Mouse (Mus musculus) neural tube, postnatal 0 days (tissue): ENCODE data around the gene Tbcd. TPM values are rescaled to one million over a fixed set of nuclear protein-coding genes. Genes with fewer than 3 reads are reported as not detected.

ENCODE experiments used
- polyA plus RNA-seq: library from polyadenylated mRNA; unstranded; fragments of >200 nt; fragmentation: Nextera tagmentation; extraction: Ambion mirVana; gene quantifications from 2 replicates; pipeline ENCODE4 v1.2.1, GENCODE M21; 2015

Gene Tbcd
- polyA plus RNA-seq, result 51.1 and 51.7 TPM in 2 replicates

DNA sequence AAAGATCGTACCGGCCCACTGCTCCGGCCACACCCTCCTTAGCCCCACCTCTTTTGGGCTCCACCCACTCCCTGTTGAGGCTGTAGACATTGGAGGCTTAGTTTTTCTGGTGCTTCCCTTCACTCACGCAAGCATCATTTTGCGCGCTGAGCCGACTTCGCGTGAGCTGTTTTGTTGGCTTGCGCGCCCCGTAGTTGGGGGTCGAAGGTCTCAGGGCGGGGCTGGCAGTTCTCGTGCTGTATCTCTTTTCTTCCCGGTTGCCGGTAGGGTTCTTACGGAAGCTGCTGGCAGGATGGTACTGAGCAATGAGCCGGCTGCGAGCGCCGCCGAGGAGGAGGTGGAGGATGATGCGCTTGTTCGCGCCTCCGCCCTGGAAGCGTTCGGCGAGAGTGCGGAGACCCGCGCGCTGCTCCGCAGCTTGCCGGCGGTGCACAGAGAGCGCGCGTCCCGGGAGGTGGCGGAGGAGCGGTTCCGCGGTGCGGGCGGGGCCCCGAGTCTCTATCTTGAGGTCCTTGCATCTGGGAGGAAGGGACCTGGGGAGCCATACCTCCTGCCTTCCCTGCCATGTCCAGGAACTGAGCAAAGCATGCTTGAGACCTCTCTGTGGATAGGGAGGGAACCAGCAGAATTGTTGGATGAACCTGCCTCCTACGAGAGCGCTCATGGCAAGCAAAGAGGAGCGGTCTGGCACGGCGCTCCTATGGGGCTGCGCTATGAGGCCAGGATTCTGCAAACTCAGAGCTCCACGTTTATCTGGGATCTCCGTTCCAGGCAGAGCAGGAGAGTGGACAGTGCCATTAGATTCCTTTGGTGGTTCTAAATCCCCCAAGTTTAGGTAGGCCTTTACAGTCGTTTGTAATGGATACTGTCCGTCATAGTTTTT is at the start of gene Tbcd:
Gene Tbcd, plus strand, starts transcription at position 197 of the 883 bp plus-strand sequence.

DNA sequence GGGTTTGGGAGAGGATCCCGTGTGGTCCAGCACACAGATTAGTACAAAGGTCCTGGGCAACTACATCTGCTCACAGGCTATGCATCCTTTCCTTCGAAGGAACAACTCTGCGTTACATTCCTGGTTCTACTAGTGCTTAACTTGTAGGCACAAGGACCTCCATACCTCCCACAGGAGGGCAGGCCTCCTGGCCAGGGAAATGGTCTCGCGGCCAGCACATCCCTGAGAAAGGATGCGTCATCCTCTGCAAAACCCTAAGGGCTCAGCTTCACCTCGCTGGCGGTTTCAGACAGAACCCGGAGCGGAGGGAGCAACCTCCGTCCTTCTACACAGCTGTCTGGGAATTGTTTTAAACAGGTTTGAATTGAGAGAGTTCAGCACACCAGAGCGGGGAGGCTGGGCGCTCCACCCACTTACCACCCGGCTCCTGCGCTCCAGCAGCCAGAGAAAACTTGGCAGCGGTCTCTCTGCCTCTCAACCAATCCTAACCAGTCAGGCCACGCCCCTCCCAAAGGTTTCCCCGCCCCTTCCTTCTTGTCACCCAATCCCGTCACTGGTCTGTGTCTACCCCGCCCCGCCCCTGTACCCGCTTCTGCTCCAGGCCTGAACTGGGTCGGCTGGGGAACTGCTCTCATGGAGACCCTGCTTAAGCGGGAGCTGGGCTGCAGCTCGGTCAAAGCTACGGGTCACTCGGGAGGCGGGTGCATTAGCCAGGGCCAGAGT is 30.8 kb upstream of the Tbcd start, which contains the start of gene Fn3krp:
Gene Fn3krp, plus strand, starts transcription at position 572 of the 723 bp plus-strand sequence.

DNA sequence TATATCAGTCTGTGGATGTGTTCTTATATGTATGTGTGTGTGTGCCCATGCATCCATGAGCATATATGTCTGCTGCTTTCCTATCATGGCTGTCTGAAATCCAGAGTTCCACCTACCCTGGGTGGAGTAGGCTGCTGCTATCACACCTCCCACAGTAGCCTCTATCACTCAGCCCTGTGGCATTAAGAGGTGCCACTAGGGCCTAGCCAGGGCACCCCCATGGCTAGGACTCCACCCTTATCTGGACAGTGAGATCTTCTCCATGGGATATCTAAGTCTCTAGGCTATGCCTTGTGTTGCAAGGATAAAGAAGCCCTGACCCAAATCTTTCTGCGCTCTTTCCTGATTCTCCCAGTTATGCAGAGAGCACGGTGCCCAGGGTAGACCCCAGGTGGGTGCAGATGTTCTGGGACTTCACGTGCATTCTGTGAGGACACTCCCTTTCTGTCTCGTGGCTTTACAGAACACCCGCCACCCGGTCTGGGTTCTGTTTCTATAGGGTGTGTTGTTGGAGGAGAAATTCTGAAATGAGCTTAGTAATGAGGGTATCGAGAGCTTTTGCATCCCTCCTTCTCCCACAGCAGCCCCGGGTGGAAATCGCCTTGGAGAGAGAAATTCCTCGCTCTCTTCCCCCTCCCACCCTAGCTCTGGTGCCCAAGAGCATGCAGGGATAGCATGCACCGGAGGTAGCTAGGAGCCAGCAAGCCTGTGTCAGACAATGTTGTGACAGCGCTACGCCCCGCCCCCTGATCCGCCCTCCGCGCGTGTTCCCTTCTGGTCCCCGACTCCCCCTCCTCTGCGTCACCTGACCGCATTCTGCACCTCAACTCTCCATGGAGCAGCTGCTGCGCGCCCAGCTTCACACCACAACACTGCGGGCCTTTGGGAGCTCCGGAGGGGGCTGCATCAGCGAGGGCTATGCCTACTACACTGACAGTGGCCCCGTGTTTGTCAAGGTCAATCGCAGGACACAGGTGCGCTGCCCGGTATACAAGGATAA is 17.3 kb upstream of the Tbcd start, which contains the start of gene Fn3k:
Gene Fn3k, plus strand, starts transcription at position 758 of the 1,000 bp plus-strand sequence.

DNA sequence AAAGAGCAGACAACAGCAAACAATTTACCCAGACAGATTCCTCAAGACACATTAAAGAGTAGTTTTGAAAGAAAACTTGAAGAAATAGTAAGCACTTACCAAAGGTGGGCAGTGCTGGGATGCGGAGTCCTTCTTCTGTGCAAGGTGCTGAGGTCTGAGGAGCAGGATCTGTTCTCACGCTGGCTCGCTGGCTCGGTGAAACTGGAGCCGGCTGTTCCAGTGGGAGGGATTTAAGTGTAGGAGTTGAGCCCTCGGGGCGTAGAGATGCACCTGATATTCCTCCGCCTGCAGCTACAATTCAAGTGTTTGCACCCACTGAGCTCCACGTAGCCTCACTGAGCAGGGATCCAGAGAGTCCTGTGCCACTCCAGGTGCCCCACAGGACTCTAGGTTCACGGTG is 67.4 kb downstream of the Tbcd start, which contains the start of gene Zfp750:
Gene Zfp750, minus strand, starts transcription at position 203 of the 400 bp plus-strand sequence.

Other genes starting within 250 kb of the Tbcd start
- 35.7 and 46.1 TPM in 2 replicates for gene Hexdc, start 247.5 kb upstream of the Tbcd start, polyA plus RNA-seq
- 36.1 and 39.1 TPM in 2 replicates for gene Ogfod3, start 247.2 kb upstream of the Tbcd start, polyA plus RNA-seq
- 24.0 and 25.7 TPM in 2 replicates for gene Cybc1, start 222.6 kb upstream of the Tbcd start, polyA plus RNA-seq
- gene Narf, start 214.7 kb upstream of the Tbcd start, polyA plus RNA-seq, result 34.3 and 34.8 TPM in 2 replicates
- gene Foxk2, start 192.0 kb upstream of the Tbcd start, polyA plus RNA-seq, result 17.5 and 23.6 TPM in 2 replicates
- gene Wdr45b, start 97.5 kb upstream of the Tbcd start, polyA plus RNA-seq, result 77.1 and 83.8 TPM in 2 replicates
- gene Rab40b, start 63.7 kb upstream of the Tbcd start, polyA plus RNA-seq, result 18.7 and 20.6 TPM in 2 replicates
- 9.6 and 9.7 TPM in 2 replicates for gene Fn3krp, start 30.5 kb upstream of the Tbcd start, polyA plus RNA-seq
- 8.4 and 10.3 TPM in 2 replicates for gene Fn3k, start 17.0 kb upstream of the Tbcd start, polyA plus RNA-seq
- gene Zfp750, start 67.4 kb downstream of the Tbcd start, polyA plus RNA-seq, result 0.23 and 0.29 TPM in 2 replicates
- 5.6 TPM in 2 replicates for gene B3gntl1, start 221.2 kb downstream of the Tbcd start, polyA plus RNA-seq
- gene Metrnl, start 249.6 kb downstream of the Tbcd start, polyA plus RNA-seq, result 30.6 and 32.0 TPM in 2 replicates